Mouse (Mus musculus) midbrain, embryonic 11.5 days (tissue): Measurements from ENCODE around the gene Ttc23. TPM values are rescaled to one million over a fixed set of nuclear protein-coding genes. Genes with fewer than 3 reads are reported as not detected.
A peak's percentile ranks its signal among the peaks of the same experiment; 100 is the strongest.

ENCODE experiments used
- ATAC-seq: fragments of 200-750 bp; cut with Nextera tagmentation; 2 replicates; pipeline ENCODE4 v1.8.0; 2017; ENCODE audit warnings: moderate TSS enrichment, moderate library complexity; ENCODE audit not compliant: low FRiP score
- DNase-seq: peaks from one replicate; pipeline ENCODE4 v3.0.0; 2015; ENCODE audit warnings: low spot score; ENCODE audit errors: missing footprints
- H3K27ac ChIP-seq: fragments of 300-500 bp; sonication (generic); 2 replicates; pipeline ENCODE4 v1.5.1; 2014; ENCODE audit warnings: low read depth, low read length
- H3K27me3 ChIP-seq: fragments of 300-500 bp; sonication (generic); 2 replicates; pipeline ENCODE4 v1.6.1; 2014; ENCODE audit warnings: mild to moderate bottlenecking, low read length, moderate library complexity, mixed read lengths; ENCODE audit not compliant: control insufficient read depth, insufficient read depth
- H3K36me3 ChIP-seq: fragments of 300-500 bp; sonication (generic); 2 replicates; pipeline ENCODE4 v1.6.1; 2014; ENCODE audit warnings: mild to moderate bottlenecking, low read length, moderate library complexity, mixed read lengths; ENCODE audit not compliant: control insufficient read depth, insufficient read depth
- H3K4me1 ChIP-seq: fragments of 300-500 bp; sonication (generic); 2 replicates; pipeline ENCODE4 v1.6.1; 2014; ENCODE audit warnings: low read length; ENCODE audit not compliant: control insufficient read depth, insufficient read depth
- H3K4me2 ChIP-seq: fragments of 300-500 bp; sonication (generic); 2 replicates; pipeline ENCODE4 v1.6.1; 2014; ENCODE audit warnings: mild to moderate bottlenecking, moderate library complexity
- H3K4me3 ChIP-seq: fragments of 300-500 bp; sonication (generic); 2 replicates; pipeline ENCODE4 v1.5.1; 2014; ENCODE audit warnings: low read depth, low read length
- H3K9ac ChIP-seq: fragments of 300-500 bp; sonication (generic); 2 replicates; pipeline ENCODE4 v1.6.1; 2014; ENCODE audit warnings: low read length
- H3K9me3 ChIP-seq: fragments of 300-500 bp; sonication (generic); 2 replicates; pipeline ENCODE4 v1.6.1; 2016; ENCODE audit warnings: low read length; ENCODE audit not compliant: control insufficient read depth
- WGBS: fragments of 180-500 bp; shearing (Covaris S2); extraction: QIAGEN DNeasy Blood & Tissue Kit; methylation state at CpG from one replicate; pipeline ENCODE4 v1.1.7; 2014; 5-methylcytosine and 5-hydroxymethylcytosine counted together
- polyA plus RNA-seq: library from polyadenylated mRNA; unstranded; fragments of >200 nt; fragmentation: Nextera tagmentation; extraction: Ambion mirVana; gene quantifications from 2 replicates; pipeline ENCODE4 v1.2.1, GENCODE M21; 2014

Ttc23 gene
- polyA plus RNA-seq, 1 experiment from 2014 or later: 36.9 TPM

GRCm38 (mm10) chr7:67697892-67698630, 50.9 kb downstream of the Ttc23 start:
- H3K4me1 ChIP-seq: no peaks in the 10 kb centered on the region
- WGBS: 96% methylated on average over 28 of the region's 28 CpGs
- H3K9me3 ChIP-seq: no peaks in the 10 kb centered on the region
- no peak overlapping the region for H3K4me2 ChIP-seq
- DNase-seq (no peak), ATAC-seq (no peak)
- H3K27me3 ChIP-seq: no peaks in the 10 kb centered on the region
- H3K27ac ChIP-seq: no peak overlapping the region
- H3K9ac ChIP-seq: no peak overlapping the region
- no peak overlapping the region for H3K4me3 ChIP-seq
- H3K36me3 ChIP-seq: no peaks in the 10 kb centered on the region

- Histone ChIP-seq H3K4me3 (no peak overlapping the region), H3K9me3 (no peaks in the 10 kb centered on the region), H3K4me1 (no peaks in the 10 kb centered on the region), H3K36me3 (no peaks in the 10 kb centered on the region), H3K27me3 (no peaks in the 10 kb centered on the region), H3K27ac (no peak overlapping the region), H3K4me2 (no peak overlapping the region), H3K9ac (no peak overlapping the region)
- no peak for DNase-seq
- no peak for ATAC-seq
- 89% methylated on average over 4 of the region's 4 CpGs for WGBS
Measured at GRCm38 (mm10) chr7:67699301-67699700, 52.1 kb downstream of the Ttc23 start.

GRCm38 (mm10) chr7:67700846-67701245, 53.6 kb downstream of the Ttc23 start:
- no peaks in the 10 kb centered on the region for H3K4me1 ChIP-seq
- ATAC-seq: peak; percentile 50; the same call in 1 of the 2 replicates

GRCm38 (mm10) chr7:67701252-67701914, 54.2 kb downstream of the Ttc23 start:
- Histone ChIP-seq H3K9me3 (no peaks in the 10 kb centered on the region), H3K4me3 (no peak overlapping the region), H3K36me3 (no peaks in the 10 kb centered on the region), H3K9ac (no peak overlapping the region), H3K27me3 (no peaks in the 10 kb centered on the region), H3K27ac (no peak overlapping the region), H3K4me1 (no peaks in the 10 kb centered on the region), H3K4me2 (no peak overlapping the region)
- 67% methylated on average over 17 of the region's 17 CpGs for WGBS
- ATAC-seq (no peak), DNase-seq (no peak)

More at GRCm38 (mm10) chr7:67700846-67701245, 53.6 kb downstream of the Ttc23 start:
- Histone ChIP-seq H3K27ac (no peak overlapping the region), H3K27me3 (no peaks in the 10 kb centered on the region), H3K4me3 (no peak overlapping the region), H3K9me3 (no peaks in the 10 kb centered on the region), H3K9ac (no peak overlapping the region), H3K4me2 (no peak overlapping the region), H3K36me3 (no peaks in the 10 kb centered on the region)
- DNase-seq: peak; percentile 89

GRCm38 (mm10) chr7:67708160-67708559, 61.0 kb downstream of the Ttc23 start:
- Histone ChIP-seq H3K9me3 (no peaks in the 10 kb centered on the region), H3K27ac (no peak overlapping the region), H3K36me3 (peaks cover 8% of the 10 kb centered on the region; the same call in 1 of the 2 replicates), H3K9ac (no peak overlapping the region), H3K27me3 (no peaks in the 10 kb centered on the region), H3K4me1 (no peaks in the 10 kb centered on the region), H3K4me2 (no peak overlapping the region), H3K4me3 (no peak overlapping the region)
- ATAC-seq: no peak
- no peak for DNase-seq
- 81% methylated on average over 6 of the region's 6 CpGs for WGBS

- Histone ChIP-seq H3K36me3 (peaks cover 8% of the 10 kb centered on the region; the same call in 1 of the 2 replicates), H3K4me2 (no peak overlapping the region), H3K27ac (no peak overlapping the region), H3K9ac (no peak overlapping the region), H3K4me1 (peaks cover 5% of the 10 kb centered on the region; the same call in 1 of the 2 replicates), H3K4me3 (no peak overlapping the region), H3K27me3 (no peaks in the 10 kb centered on the region), H3K9me3 (no peaks in the 10 kb centered on the region)
- 91% methylated on average over 7 of the region's 7 CpGs for WGBS
- ATAC-seq: no peak
- no peak for DNase-seq
Measured at GRCm38 (mm10) chr7:67710216-67710615, 63.0 kb downstream of the Ttc23 start.

GRCm38 (mm10) chr7:67713820-67714510, 66.8 kb downstream of the Ttc23 start:
- H3K4me3 ChIP-seq: no peak overlapping the region
- peak overlapping the region; percentile 33 for H3K9ac ChIP-seq
- peaks cover 5% of the 10 kb centered on the region; the same call in 1 of the 2 replicates for H3K4me1 ChIP-seq
- whole genome bisulfite sequencing: 71% methylated on average over 19 of the region's 19 CpGs
- H3K27me3 ChIP-seq: no peaks in the 10 kb centered on the region
- H3K27ac ChIP-seq: peak overlapping the region; percentile 57
- no peak overlapping the region for H3K4me2 ChIP-seq
- H3K36me3 ChIP-seq: peaks cover 8% of the 10 kb centered on the region; the same call in 1 of the 2 replicates
- ATAC-seq: peak; percentile 64
- no peaks in the 10 kb centered on the region for H3K9me3 ChIP-seq
- DNase-seq: peak; percentile 92

- Histone ChIP-seq H3K4me2 (no peak overlapping the region), H3K4me3 (no peak overlapping the region), H3K9ac (no peak overlapping the region), H3K36me3 (peaks cover 8% of the 10 kb centered on the region; the same call in 1 of the 2 replicates), H3K27me3 (no peaks in the 10 kb centered on the region), H3K9me3 (no peaks in the 10 kb centered on the region), H3K4me1 (peaks cover 7% of the 10 kb centered on the region), H3K27ac (no peak overlapping the region)
- DNase-seq (no peak), ATAC-seq (no peak)
- 81% methylated on average over 7 of the region's 7 CpGs for WGBS
Measured at GRCm38 (mm10) chr7:67715176-67715575, 68.0 kb downstream of the Ttc23 start.
